Mouse (Mus musculus) CD4-positive, CD25-positive, alpha-beta regulatory T cell, adult 9 weeks (primary cell): ENCODE results near the gene Deup1. TPM values are rescaled to one million over a fixed set of nuclear protein-coding genes. Genes with fewer than 3 reads are reported as not detected.

Source experiments
- polyA plus RNA-seq: library from polyadenylated mRNA; unstranded; fragments of 100-300 nt; shearing (Covaris generic); gene quantifications from one replicate; pipeline ENCODE4 v1.2.1, GENCODE M21; 2017

The Deup1 gene
- polyA plus RNA-seq: 0.09 TPM

GRCm38 (mm10) chr9:15627785-15628287 is at the start of gene Deup1:
TSS of gene Deup1 (minus strand) at chr9:15627933.

Other genes with a start within 250 kb of the Deup1 start
- 29.8 TPM for gene Smco4, start 134.5 kb downstream of the Deup1 start, polyA plus RNA-seq
- 11.4 TPM for gene Slc36a4, start 81.8 kb upstream of the Deup1 start, polyA plus RNA-seq
- not detected for gene Mtnr1b, start 246.6 kb upstream of the Deup1 start, polyA plus RNA-seq